Mouse (Mus musculus): ENCODE data around the gene Akap6. TPM values are rescaled to one million over a fixed set of nuclear protein-coding genes. Genes with fewer than 3 reads are reported as not detected.
A peak's percentile ranks its signal among the peaks of the same experiment; 100 is the strongest.

Gene Akap6
- total and polyA plus RNA-seq, 3 experiments, result 0.12 to 0.42 (median 0.33) TPM

- H3K27me3 ChIP-seq (replicated peaks), result no peaks in the 10 kb centered on the region
- no peaks in the 10 kb centered on the region for H3K36me3 ChIP-seq (replicated peaks in 1 of 2; ENCODE audit: control insufficient read depth in 1 of 2, insufficient read depth in 1 of 2, low read length in 1 of 2)
- no peaks in the 10 kb centered on the region for H3K79me2 ChIP-seq (replicated peaks; ENCODE audit: control insufficient read depth, extremely low read depth, insufficient read depth, poor library complexity, severe bottlenecking)
- peak overlapping the region in 1 of 3 experiments; percentile 15 for H3K4me3 ChIP-seq (replicated peaks in 1 of 3; ENCODE audit: low read depth in 2 of 3, low read length in 2 of 3, poor library complexity in 1 of 3)
- TF ChIP-seq TCF12 (IDR thresholded peaks at IDR 0.05; ENCODE audit: low read depth, low read length) (no peak), IRF4 (IDR thresholded peaks at IDR 0.05; ENCODE audit: low read depth, low read length) (peak; percentile 77), ETS1 (conservative IDR thresholded peaks at IDR 0.05; ENCODE audit: low read depth, low read length) (peak; percentile 68), POLR2A (IDR thresholded peaks at IDR 0.05; ENCODE audit: low read depth, low read length) (no peak; the same call in 1 of the 2 replicates), MYC (IDR thresholded peaks at IDR 0.05; ENCODE audit: low read depth, low read length) (peak; percentile 35; the same call in 1 of the 2 replicates), MEF2A (IDR thresholded peaks at IDR 0.05; ENCODE audit: borderline replicate concordance, low read depth, low read length) (0 out of 2 replicates have a peak, but pooled peaks have one; percentile 18), RAD21 (IDR thresholded peaks at IDR 0.05; ENCODE audit: low read depth, low read length) (no peak), EP300 (IDR thresholded peaks at IDR 0.05; ENCODE audit: low read length) (peak; percentile 87), JUN (IDR thresholded peaks at IDR 0.05; ENCODE audit: insufficient read depth, low read depth, low read length) (peak; percentile 12; the same call in 1 of the 2 replicates), ZNF384 (IDR thresholded peaks at IDR 0.05; ENCODE audit: low read depth, low read length) (no peak), UBTF (IDR thresholded peaks at IDR 0.05; ENCODE audit: low read depth, low read length) (no peak), MAX (IDR thresholded peaks at IDR 0.05; ENCODE audit: low read length) (peak; percentile 69), RCOR1 (conservative IDR thresholded peaks at IDR 0.05; ENCODE audit: low read depth, low read length) (peak; percentile 61; the same call in 1 of the 2 replicates), ZMIZ1 (IDR thresholded peaks at IDR 0.05; ENCODE audit: low read depth, low read length) (no peak), BHLHE40 (IDR thresholded peaks at IDR 0.05; ENCODE audit: low read depth, low read length) (peak; percentile 97), CHD2 (IDR thresholded peaks at IDR 0.05; ENCODE audit: low read length) (0 out of 2 replicates have a peak, but pooled peaks have one; percentile 57), SIN3A (IDR thresholded peaks at IDR 0.05; ENCODE audit: low read length) (peak; percentile 44; the same call in 1 of the 2 replicates), USF1 (IDR thresholded peaks at IDR 0.05; ENCODE audit: low read depth, low read length) (peak; percentile 56), ZKSCAN1 (IDR thresholded peaks at IDR 0.05; ENCODE audit: borderline replicate concordance, low read depth, low read length) (no peak), TBP (conservative IDR thresholded peaks at IDR 0.05; ENCODE audit: low read depth, low read length) (peak; percentile 54; the same call in 1 of the 2 replicates), CHD1 (IDR thresholded peaks at IDR 0.05; ENCODE audit: low read depth, low read length) (0 out of 2 replicates have a peak, but pooled peaks have one; percentile 55), USF2 (conservative IDR thresholded peaks at IDR 0.05; ENCODE audit: low read depth, low read length) (peak; percentile 54)
- peak overlapping the region; percentile 49 for H3K27ac ChIP-seq (ENCODE audit: insufficient read depth, low read depth)
- H3K9ac ChIP-seq (ENCODE audit: insufficient read depth, low read depth), result no peak overlapping the region
- peaks cover 2 to 12% of the 10 kb centered on the region in 2 experiments; a peak in 3 of 4 replicates for H3K4me1 ChIP-seq (ENCODE audit: control insufficient read depth in 1 of 2, insufficient read depth in 2 of 2)
- H3K9me3 ChIP-seq (replicated peaks; ENCODE audit: low read length), result peaks cover 4% of the 10 kb centered on the region
- DNase-seq (ENCODE audit: extremely low read depth), result peak; percentile 92
- dilution Hi-C loops (cut with MboI; ENCODE audit: extremely low pct_ligation_motif_present, extremely low pct_unique_long_range_greater_than_20kb, low sequenced_read_pairs) (no loop called here), in situ Hi-C loops (cut with MboI; ENCODE audit: low pct_ligation_motif_present, low pct_unique_long_range_greater_than_20kb, low sequenced_read_pairs) (no loop called here)
- peak overlapping the region; percentile 40; the same call in 1 of the 2 replicates for H3K4me2 ChIP-seq (ENCODE audit: insufficient read depth, low read depth, poor library complexity, severe bottlenecking)
Observed at GRCm38 (mm10) chr12:53168189-53169003, 469.2 kb downstream of the Akap6 start.
